Mouse (Mus musculus): ENCODE measurements at regions not wholly inside any gene's neighbourhood (a gene's known extent, or its start where the extent isn't known, plus 50 kb on each side); places are given as distances from the start of the nearest gene placed in this dataset.
A peak's percentile ranks its signal among the peaks of the same experiment; 100 is the strongest.

GRCm38 (mm10) chr8:73930344-73930743, 577.0 kb upstream of the Large1 start:
- DNase-seq, result peak; percentile 33

DNA sequence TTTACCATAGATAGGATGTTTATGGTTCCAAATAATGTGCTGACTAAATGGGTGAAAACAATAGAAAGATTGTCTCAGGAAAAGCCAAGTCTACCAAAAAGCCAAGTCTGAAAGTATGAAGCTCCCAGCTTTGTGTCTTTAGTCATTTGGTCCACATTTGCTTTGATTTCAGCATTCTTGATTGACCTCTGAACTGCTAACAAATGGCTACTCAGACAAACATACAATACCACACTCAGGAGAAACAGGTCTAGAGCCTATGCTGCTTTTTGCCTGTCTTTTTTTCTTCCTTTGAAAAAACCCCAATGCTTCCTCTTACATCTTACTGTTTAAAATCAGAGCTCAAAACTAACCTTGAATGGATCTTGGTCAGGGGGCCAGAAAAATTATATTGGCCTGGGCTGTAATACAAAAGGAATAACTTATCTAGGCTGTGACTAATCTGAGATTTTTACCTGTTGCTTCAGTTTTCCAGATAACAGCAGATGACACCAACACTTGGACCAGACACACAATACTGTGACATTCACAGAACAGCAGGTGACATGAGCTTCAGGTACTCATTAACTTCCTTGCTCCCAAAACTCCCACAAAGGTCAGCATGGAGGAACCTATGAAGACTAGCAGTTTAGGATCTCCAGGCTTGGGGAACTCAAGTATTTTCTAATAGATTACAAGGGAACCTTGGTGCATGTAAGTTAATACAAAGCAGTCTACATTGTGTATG, 572.3 kb upstream of the Large1 start:
- DNase-seq, result no peak

DNA sequence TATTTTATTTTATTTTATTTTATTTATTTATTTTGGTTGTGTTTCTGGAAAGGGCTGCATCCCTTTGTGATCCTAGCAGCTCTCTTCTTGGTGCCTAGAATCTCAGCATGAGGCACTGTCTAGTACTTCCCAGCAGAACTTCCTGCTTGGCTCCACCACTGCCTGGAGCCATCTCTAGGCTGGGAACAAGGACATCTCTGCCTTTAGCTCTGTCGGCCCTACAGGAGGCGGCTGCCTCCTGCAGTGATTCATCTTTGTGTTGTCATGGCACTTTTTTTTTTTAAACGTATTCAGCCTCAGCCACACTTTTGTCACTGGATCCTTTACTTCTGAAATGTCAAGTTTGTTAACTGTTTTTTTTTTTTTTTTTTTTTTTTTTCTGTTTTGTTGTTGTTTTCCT, 569.8 kb upstream of the Large1 start:
- peak; percentile 5 for DNase-seq

- DNase-seq, result no peak
Observed at GRCm38 (mm10) chr8:73921158-73921557, 567.8 kb upstream of the Large1 start.

- DNase-seq, result no peak
Observed at GRCm38 (mm10) chr8:73920564-73920963, 567.2 kb upstream of the Large1 start.

DNA sequence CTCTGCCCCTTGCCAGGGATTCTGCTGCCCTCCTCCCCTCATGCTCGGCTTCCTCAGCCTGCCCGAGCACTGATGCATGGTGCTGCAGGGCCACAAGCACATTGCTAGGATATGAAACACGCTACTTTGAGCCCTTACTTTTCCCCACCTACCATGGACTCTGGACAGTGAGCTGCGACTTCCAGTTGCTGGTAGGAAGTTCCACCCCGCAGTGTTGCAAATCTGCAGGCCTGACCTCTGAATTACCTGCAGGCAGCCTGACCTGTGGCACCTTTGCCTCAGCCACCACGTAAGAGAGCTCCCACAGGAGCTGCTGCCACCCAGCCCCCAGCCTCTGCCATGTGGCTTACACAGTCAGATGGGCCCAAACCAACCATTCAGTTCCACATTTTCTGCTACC, 551.7 kb upstream of the Large1 start:
- DNase-seq, result no peak

DNA sequence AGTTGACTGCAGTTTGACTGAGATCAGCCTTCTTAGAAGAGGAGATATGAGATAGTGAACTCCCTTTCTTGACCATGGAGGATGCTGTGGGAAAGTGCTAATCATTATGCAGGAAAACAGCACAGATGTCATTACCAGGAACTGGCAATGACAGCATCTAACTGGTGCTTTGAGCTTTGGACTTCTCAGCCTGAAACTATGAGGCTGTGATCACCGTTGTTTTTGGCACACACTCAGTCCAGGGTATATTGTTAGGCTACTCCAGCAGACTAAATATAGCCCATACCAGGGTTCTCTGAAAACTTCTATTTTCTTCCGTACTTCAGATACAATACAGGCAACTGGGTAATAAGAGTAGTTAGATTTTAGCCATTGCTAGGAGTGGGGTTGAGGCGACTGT, 550.5 kb upstream of the Large1 start:
- no peak for DNase-seq

DNA sequence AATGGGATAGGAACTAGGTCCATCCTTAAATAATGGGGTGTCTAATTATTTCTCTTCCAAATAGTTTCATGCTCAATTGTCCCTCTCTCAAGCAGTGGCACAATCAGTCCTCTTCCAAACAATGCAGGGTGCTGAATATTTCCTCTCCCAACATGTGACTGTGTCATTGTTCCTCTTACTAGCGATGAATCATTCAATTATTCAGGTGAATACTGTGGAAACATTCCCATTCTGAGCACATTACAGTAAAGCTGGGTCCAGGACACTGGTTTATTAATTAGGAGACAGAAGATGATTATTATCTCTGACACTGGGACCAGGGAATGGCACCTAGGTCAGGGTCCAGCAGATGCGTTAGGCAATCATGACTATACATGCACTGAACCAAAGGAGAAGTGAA, 532.6 kb upstream of the Large1 start:
- DNase-seq, result no peak

- no peak for DNase-seq
Observed at GRCm38 (mm10) chr8:73881606-73882005, 528.3 kb upstream of the Large1 start.
